Mouse (Mus musculus): ENCODE data around the gene Ccdc85a. TPM values are rescaled to one million over a fixed set of nuclear protein-coding genes. Genes with fewer than 3 reads are reported as not detected.

The Ccdc85a gene
- polyA plus RNA-seq, 1 experiment from 2014 or later: 1.7 TPM

Other genes with a start within 250 kb of the Ccdc85a start
- gene Gm6685, start 244.5 kb downstream of the Ccdc85a start, polyA plus RNA-seq (2015; fragmentation: Nextera tagmentation; extraction: Ambion mirVana): not detected in 2 replicates

Data from kidney, postnatal 0 days (tissue).